Mouse (Mus musculus) testis, adult 2 months (tissue): ENCODE data around the gene Armc10. TPM values are rescaled to one million over a fixed set of nuclear protein-coding genes. Genes with fewer than 3 reads are reported as not detected.
"Not testable (repeated sequence)": the region's sequence is repeated elsewhere in the genome, so short reads cannot be mapped to it uniquely, and the experiment has no call there.

ENCODE experiments used
- H3K27ac ChIP-seq: fragments of 200-500 bp; 2 replicates; pipeline ENCODE4 v1.5.1; 2012; ENCODE audit warnings: low read depth, low read length; ENCODE audit not compliant: control insufficient read depth, insufficient read depth
- H3K27me3 ChIP-seq: fragments of 200-500 bp; 2 replicates; pipeline ENCODE4 v1.6.1; 2012; ENCODE audit warnings: mild to moderate bottlenecking, low read length, moderate library complexity; ENCODE audit not compliant: control insufficient read depth, insufficient read depth
- H3K36me3 ChIP-seq: fragments of 200-500 bp; 2 replicates; pipeline ENCODE4 v1.6.1; 2012; ENCODE audit warnings: mild to moderate bottlenecking, low read length; ENCODE audit not compliant: control insufficient read depth, insufficient read depth
- H3K4me1 ChIP-seq: fragments of 200-500 bp; 2 replicates; pipeline ENCODE4 v1.6.1; 2012; ENCODE audit warnings: low read length; ENCODE audit not compliant: control insufficient read depth, insufficient read depth
- H3K4me3 ChIP-seq: fragments of 200-500 bp; 2 replicates; pipeline ENCODE4 v1.5.1; 2012; ENCODE audit warnings: low read depth, mild to moderate bottlenecking, low read length, moderate library complexity, mixed read lengths; ENCODE audit not compliant: control insufficient read depth
- CTCF ChIP-seq: fragments of 200-500 bp; IDR thresholded peaks from 2 replicates; pipeline ENCODE4 v1.5.1; 2012; ENCODE audit warnings: low read depth, mild to moderate bottlenecking, inconsistent platforms, low read length, moderate library complexity; ENCODE audit not compliant: control insufficient read depth, insufficient read depth, insufficient replicate concordance
- POLR2A ChIP-seq: fragments of 200-500 bp; IDR thresholded peaks from 2 replicates; pipeline ENCODE4 v1.6.1; 2012; ENCODE audit warnings: low read depth, mild to moderate bottlenecking, inconsistent platforms, low read length, moderate library complexity; ENCODE audit not compliant: control insufficient read depth
- polyA plus RNA-seq: library from polyadenylated mRNA; depleted of rRNA; stranded (reverse); fragments of >200 nt; gene quantifications from 2 replicates; pipeline ENCODE4 v1.2.3, GENCODE M21; 2012; rRNA removed

Gene Armc10
- polyA plus RNA-seq, 1 experiment: 8.9 TPM

DNA sequence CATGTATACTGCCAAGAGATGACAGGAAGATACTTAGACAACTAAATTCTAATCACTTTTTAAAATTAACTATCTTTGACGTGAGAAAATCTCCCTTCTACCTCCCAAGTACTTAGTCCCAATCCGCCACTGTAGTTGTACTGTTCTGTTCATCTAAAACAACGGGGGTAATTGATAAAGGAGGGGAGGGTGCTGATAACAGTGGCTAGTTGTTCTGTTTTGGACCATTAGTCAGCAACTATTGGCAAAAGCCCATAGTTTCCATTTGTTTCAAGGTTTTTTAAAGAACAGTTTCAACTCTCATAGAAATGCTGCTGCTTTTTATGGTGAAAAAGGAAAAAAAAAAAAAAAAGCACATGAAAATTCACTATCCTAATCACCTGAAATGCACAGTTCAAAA is 58.1 kb downstream of the Armc10 start:
- H3K4me1 ChIP-seq: no peaks in the 10 kb centered on the region; the same call in 1 of the 2 replicates
- no peaks in the 10 kb centered on the region for H3K36me3 ChIP-seq
- H3K4me3 ChIP-seq: no peak overlapping the region
- H3K27me3 ChIP-seq: no peaks in the 10 kb centered on the region
- no peak for TF ChIP-seq CTCF
- TF ChIP-seq POLR2A: no peak
- no peak overlapping the region for H3K27ac ChIP-seq

DNA sequence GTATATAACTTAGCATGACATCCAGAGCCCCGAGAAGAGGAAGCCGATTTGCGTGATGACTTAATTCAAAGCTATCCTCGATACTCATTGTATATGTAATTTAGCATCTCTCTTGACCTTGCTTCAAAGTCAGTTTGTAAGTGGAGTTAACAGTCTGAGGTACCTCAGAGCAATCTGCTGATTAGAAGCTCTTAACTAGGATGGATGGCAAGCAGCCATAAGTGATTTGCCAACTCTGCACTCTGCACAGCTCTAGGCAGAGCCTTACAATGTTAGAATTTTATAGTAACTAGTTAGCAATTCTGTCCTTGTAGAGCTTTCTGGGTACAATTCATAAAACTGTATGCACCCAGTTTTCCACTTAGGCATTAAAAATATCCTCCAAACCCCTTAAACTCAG is 60.9 kb downstream of the Armc10 start:
- Histone ChIP-seq H3K27me3 (no peaks in the 10 kb centered on the region), H3K4me1 (no peaks in the 10 kb centered on the region; the same call in 1 of the 2 replicates), H3K4me3 (no peak overlapping the region), H3K27ac (no peak overlapping the region), H3K36me3 (no peaks in the 10 kb centered on the region)
- TF ChIP-seq POLR2A (no peak), CTCF (no peak)

DNA sequence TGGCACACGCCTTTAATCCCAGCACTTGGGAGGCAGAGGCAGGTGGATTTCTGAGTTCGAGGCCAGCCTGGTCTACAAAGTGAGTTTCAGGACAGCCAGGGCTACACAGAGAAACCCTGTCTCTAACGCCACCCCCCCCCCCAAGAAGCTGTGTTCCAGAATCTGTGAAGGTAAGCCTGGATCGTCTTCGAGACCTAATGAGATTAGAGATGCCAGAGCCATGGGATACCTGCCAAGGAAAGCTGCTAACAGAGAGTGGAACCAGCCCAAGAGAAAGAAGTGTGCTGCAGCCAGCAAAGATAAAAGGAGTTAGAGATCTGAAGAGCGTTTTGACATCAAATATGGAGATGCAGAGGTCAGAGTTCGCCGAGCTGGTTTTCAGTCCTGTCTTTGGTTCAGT is 62.4 kb downstream of the Armc10 start:
- not testable (repeated sequence) for H3K4me1 ChIP-seq, H3K4me3 ChIP-seq, H3K27ac ChIP-seq, H3K27me3 ChIP-seq, H3K36me3 ChIP-seq

Other genes starting within 250 kb of the Armc10 start
- 17.5 and 19.0 TPM in 2 replicates for gene Ccdc146, start 221.1 kb upstream of the Armc10 start, polyA plus RNA-seq
- 5.4 and 6.5 TPM in 2 replicates for gene Fam185a, start 220.9 kb upstream of the Armc10 start, polyA plus RNA-seq
- gene Lrrc17, start 102.3 kb upstream of the Armc10 start, polyA plus RNA-seq: 0.99 and 1.2 TPM in 2 replicates
- gene Fbxl13, start 179 bp upstream of the Armc10 start, polyA plus RNA-seq: 84.2 and 92.2 TPM in 2 replicates
- 13.5 and 14.4 TPM in 2 replicates for gene Napepld, start 55.6 kb downstream of the Armc10 start, polyA plus RNA-seq
- gene Pmpcb, start 91.3 kb downstream of the Armc10 start, polyA plus RNA-seq: 78.0 and 86.0 TPM in 2 replicates
- gene Dnajc2, start 139.4 kb downstream of the Armc10 start, polyA plus RNA-seq: 52.7 and 53.3 TPM in 2 replicates
- gene Psmc2, start 139.5 kb downstream of the Armc10 start, polyA plus RNA-seq: 169 and 174 TPM in 2 replicates
- gene Slc26a5, start 219.8 kb downstream of the Armc10 start, polyA plus RNA-seq: 0.04 TPM in 1 of 2 replicates, not detected in the other